Mouse (Mus musculus): ENCODE results near the gene Eng.

Gene Eng

DNA sequence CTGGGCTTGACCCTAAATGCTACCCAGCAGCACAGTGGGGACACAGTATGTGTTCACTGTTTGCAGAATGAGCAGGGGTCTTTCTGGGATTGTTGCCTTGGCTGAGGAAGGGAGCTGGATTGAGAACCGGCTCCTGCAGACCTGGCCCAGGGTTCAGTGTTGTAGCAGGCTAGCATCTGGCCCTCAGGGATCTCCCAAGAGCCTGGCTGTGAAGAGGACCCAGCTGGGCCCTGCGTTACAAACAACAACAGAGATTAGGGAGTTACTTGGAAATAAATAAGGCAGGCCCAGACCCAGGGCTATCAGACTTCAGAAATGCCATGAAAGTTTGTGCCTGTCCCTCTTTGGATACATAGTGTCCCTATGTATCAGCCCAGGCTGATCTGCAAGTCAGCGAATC is 748 bp upstream of the Eng start:
- DNase-seq, result no peak

DNA sequence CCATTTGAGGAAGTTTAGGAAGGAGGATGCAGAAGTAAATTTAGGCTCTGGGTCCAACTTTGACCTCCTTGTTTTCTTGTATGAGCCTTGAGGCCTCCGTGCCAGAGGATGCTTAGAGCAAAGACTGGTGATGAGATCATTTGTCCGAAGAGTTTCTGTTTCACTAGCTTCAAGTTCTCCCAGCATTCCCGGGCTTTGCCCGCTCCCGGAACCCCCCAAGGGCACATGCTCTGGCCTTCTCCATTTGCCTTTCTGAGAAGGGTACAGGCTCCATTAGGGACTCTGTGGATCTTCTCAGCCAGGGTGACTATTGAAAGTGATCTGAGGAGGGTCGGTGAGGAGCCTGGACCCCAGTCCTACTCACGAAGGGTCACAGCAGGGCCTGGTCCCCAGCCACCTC is 971 bp downstream of the Eng start:
- no peak for DNase-seq

DNA sequence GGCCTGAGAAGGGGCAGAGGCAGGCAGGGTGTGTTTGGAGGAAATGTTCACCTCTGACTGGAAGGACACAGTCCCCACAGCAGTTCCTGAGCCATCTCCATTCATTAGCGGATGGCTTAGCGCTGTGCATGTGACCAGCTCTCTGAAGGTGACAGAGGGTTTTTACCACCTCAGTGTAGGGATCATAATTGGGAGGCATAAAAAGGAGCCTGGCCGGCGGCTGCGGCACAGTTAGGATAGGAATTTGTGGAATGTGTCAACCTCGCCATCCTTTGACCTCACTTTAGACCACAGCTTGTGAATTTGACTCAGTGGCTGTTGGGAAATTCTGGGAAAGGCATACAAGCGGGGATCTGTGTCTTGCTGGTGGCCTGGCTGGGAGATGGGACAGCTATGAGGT is 7.4 kb downstream of the Eng start:
- no peak for DNase-seq

DNA sequence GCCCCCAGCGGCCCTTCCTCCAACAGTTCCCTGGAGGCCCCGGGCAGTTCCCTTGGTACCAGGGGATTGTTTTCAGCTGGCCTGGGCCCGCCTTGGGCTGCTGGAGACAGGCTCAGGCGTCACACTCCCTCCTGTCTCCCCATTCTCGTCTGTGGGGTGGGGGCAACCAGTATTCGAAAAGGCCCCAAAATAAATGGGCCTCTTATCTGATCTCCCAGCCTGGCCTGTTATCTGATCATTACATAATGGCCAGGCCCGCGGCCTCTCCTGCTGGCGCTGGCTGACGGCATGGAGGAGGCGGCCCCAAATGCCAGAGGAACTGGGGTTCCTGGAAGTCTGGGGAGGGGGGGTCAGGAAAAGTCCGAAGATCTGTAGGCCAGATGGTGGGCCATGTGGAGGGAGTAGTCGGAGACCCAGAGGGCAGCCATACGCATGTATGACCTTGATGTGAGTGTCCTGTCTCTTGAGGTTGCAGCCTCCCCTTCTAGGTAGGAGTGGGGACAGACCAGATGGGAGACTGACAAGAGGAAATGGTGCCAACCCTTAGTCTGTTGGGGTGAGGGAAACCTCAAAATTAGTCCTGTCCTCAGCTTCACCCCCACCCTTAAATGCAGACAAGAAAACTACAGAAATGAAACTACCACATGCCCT is 8.5 kb downstream of the Eng start:
- DNase-seq, result no peak

DNA sequence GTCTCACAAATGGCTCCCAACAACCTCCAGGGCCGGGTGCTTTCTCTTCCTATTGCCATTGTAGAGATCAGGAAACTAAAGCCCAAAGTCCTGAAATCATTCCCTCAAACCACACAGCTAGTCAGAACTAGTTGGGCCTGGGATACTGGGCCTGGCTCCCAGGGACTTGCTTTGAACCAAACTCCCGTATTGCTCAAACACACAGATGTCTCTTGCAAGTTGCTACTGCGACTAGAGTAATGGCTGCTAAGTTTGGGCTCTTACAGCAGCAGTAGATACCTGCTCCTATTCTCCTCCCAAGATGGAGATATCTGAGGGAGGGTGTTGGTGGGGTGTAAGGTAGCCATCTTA is 9.0 kb downstream of the Eng start:
- DNase-seq, result no peak

DNA sequence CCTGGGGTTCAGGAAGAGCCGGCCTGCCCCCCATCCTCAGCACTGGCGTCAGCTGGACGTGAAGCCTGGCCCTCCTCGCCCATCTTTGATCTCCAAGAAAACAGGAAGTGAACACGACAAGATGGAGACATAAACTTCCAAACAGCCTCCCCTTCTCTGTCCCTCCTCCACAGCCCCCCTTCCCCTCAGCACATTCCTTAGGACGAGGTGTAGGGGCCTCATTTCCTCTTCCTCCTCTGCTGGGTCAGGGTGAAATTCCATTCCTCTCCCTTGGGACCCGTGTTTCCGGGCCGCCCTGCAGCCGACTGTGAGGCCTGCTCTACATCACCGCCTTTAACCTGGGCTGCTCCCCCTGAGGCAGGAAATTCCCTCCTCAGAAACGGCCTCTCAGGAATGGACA is 9.4 kb downstream of the Eng start:
- no peak for DNase-seq

DNA sequence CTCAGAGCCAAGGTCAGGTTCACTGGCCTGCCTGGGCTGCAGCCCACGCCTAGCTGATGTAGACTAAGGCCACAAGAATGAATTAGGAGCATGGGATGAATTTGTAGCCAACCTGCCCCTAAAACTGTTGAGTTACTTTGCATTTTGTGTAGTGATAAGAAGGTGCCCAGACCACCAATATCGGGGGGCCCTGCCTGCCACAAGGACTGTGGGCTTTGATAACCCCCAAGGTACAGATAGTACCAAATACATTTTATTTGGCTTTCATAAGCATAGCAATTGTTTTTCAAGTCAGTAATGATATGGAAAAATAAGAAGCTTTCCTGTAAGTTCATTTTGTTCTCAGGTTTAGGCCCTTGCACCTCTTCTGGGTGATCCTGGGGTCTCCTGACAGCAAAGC is 12.5 kb downstream of the Eng start:
- no peak for DNase-seq

DNA sequence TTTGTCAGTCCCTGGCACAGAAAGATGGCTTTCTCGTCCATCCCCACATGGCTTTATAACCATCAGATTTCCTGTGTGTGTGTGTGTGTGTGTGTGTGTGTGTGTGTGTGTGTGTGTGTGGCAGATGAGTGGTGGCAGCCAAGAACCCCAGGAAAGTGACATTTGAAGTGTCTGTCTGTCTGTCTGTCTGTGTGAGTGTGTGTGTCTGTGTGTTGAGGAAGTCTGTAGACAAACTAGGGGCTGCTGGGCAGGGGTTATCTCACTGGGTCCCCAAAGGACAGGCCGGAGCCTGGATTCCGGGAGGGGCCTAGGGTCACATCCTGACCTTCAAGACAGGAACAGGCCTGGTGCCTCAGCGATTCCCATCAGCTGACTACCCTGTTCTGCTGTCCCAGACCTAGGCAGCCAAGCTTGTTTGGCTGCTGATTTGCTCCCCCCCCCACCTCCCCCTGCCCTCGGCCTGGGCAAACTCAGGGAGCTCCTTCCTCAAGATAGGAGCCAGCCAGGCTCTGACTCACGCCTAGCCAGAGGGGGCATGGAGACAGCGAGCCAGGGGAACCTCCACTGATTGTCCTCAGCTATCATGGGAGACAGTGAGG is 15.2 kb downstream of the Eng start:
- no peak for DNase-seq

DNA sequence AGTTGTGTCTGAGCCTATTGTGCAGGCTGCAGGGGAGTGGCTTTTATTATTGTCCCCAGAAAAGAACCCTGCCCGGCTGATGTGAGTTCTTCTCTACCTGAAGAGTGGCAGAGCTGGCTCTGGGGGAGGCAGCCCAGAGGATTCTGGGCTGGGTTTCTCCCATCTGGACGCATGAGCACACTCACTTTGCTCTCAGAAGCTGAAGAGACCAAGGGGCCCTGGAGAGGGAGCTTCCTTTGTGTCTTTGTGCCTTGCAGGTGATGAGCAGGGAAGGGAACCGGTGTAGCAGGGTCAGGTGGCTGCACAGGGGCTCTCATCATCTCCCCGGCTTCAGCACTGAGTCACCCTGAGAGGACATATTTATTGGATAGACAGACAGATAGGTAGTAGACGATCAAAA is 15.9 kb downstream of the Eng start:
- no peak for DNase-seq

DNA sequence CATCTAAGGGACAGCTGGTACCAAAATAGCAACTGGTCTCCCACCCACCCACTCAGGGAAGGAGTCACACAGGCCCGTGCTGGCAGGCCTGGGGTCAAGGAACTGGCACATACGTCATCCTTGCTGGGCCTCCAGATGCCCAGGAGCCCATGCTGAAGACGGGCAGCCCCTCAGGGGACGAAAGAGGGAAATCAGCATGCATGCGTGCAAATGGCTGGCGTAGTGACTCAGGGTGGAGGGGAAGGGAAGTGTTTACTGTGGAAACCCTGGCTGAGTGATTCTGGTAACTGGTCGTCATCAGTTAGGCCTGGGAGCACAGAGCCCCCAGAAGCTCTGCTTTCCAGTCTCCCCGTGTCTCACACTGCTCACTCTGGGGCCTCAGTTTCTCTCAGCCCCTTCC is 18.9 kb downstream of the Eng start:
- DNase-seq, result no peak

DNA sequence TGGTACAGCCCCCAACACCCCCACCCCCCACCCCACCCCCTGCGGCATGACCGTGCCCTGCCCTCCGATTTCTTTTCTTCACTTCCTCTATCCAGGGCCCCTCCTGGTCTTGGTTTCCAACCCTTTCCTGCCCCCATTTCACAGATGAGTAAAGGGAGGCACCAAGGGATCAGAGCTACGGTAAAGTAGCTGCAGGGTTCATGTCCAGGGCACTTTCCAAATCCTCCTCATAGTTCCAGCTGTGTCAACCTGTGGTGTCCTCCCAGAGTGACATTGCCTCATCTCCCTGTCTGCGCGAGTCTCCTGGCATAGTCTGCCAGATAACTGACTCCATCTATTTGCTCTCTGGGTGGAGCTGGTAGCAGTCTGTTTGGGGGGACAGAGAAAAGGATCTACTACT is 19.5 kb downstream of the Eng start:
- DNase-seq, result no peak

DNA sequence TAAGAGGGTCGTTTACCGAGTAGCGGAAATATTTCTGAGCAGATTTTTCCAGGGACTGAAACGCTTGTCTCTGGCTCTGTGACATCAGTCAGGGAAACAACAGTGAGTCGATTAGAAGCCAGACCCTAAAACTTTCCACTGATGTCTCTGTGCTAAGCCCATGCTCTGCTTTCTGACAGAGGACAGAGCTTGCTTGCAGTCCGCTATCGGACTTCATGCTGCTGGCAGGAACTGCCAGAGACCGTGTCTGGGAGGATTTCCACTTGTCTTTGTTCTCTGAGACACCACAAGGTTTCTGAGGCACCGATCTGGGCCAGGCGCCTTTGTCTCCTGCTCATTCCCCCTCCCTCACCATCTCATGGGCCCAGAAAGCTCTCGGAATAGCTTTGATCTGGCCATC is 21.4 kb downstream of the Eng start:
- no peak for DNase-seq

DNA sequence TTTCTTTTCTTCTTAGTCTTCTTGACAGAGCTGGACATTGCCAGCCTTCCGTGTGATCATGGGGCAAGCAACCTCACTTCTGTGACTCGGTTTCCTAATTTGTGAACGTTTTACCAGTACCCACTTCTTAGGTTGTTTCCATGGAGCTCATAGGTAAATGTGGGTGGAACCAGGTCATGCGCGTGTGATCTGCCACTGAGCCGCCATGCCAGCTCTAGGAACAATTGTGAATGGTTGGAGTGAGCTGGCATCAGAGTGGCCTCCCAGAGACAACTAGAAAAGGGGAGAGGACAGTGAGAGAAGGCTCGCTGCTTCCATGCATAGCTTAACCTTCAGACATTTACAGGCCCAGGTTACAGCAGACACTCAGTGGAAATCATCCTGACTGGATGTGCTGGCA is 21.8 kb downstream of the Eng start:
- DNase-seq, result no peak

DNA sequence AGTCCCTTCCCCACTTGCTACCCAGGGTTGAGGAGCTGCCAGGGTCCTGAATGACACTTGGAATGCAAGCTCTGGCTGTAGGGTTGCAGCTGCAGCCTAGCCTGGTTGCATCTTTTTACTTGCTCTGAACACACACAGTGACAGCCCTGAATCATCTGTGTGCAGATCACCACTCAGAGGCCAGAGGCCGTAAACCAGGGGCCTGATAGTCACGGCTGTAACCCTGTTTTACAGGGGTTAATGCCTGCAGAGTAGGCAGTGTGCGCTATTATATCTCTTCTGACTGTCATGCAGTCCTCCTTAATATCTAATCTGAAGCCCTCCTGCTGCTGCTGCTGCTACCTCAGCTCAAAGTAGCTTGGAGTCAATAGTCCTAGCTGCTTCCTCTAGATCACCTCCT is 23.5 kb downstream of the Eng start:
- DNase-seq, result no peak

DNA sequence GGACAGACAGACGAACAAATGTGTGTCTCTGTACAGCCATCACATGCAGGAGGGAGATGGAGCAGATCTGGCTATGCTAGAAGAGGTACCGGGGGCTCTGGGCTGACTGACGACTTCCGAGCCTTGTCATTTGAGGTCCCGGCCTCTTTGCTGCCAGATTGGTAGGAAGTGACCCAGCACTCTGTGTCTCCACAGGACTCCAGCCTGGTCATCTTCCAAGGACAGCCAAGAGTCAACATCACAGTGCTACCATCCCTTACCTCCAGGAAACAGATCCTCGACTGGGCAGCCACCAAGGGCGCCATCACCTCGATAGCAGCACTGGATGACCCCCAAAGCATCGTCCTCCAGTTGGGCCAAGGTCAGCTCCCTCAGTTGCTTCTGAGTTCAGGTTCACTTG is 24.8 kb downstream of the Eng start:
- DNase-seq, result no peak

DNA sequence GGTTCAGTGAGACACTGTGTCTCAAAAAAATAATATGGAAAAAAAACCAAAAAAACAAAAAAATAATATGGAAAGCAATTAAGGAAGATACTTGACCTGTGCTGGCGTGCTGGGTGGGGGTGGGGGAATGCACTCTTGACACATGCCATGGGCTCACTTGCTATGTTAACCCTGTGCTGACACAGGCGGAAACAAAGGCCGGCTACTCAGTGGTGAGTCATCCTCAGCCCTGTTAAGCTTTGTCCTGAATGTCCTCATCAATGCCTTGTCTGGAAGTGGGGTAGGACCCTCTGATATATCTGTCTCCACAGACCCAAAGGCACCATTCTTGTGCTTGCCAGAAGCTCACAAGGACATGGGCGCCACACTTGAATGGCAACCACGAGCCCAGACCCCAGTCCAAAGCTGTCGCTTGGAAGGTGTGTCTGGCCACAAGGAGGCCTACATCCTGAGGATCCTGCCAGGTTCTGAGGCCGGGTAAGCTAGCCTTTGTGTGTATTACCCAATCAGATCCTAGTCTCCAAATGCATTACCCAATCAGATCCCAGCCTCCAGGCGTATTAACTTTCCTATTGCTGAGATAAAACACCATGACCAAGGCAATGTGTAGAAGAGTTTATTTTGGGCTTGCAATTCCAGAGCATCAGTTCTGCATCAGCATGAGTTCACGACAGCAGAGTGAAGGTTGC is 25.7 kb downstream of the Eng start:
- DNase-seq, result no peak

DNA sequence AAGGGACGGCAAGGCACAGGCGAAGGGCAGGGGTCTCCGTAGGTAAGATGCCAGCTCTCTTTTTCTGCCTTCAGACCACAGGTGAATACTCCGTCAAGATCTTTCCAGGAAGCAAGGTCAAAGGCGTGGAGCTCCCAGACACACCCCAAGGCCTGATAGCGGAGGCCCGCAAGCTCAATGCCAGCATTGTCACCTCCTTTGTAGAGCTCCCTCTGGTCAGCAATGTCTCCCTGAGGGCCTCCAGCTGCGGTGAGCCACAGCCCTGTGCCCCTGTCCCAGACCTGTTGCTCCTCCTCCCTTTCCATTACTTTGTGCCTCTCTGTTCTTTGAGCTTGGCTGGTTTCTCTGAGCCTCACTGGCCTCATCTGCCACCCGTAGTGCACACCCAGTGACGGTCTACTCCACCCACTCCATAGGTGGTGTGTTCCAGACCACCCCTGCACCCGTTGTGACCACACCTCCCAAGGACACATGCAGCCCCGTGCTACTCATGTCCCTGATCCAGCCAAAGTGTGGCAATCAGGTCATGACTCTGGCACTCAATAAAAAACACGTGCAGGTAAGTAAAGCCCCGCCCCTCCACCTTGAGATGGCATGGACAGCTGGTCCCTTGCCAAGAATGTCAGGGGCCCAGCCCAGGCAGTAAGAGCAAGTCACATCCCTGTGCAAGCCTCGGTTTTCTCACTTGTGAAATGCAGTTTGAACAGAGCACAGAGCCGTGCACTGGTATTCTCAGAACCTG is 27.0 kb downstream of the Eng start:
- no peak for DNase-seq

DNA sequence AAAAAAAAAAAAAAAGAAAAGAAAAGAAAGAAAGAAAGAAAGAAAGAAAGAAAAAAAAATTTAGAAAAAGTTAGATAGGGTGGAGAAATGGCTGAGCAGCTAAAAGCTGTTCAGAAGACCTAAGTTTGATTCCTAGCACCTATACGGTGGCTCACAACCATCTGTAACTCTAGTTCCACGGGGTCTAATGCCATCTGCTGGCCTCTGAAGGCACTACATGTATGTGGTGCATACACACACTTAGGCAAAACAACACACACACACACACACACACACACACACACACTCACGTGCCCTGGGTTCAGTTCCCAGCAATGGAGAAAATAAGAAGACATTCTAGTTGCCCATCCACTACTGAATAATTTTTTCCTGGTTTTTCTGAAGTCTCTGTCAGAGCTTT is 30.4 kb downstream of the Eng start:
- DNase-seq, result no peak

DNA sequence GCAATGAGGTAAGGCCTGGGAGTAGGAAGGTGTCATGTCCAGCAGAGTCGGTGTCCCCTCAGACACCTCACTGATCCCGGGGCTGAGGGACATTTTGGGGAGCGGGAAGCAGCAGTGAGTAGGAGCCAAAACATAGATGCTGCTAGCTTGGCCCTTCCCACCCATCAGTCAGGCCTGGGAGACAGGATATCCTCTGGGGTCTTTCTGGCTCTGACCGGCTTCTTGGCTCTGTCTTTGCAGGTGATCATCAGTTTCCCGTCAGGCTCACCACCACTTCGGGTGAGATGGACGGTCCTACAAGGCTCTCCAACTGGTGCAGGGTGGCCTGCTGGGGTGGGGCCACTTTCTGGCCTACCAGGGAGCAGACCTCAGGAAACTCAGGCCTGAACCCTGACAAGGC is 31.3 kb downstream of the Eng start:
- DNase-seq, result no peak

DNA sequence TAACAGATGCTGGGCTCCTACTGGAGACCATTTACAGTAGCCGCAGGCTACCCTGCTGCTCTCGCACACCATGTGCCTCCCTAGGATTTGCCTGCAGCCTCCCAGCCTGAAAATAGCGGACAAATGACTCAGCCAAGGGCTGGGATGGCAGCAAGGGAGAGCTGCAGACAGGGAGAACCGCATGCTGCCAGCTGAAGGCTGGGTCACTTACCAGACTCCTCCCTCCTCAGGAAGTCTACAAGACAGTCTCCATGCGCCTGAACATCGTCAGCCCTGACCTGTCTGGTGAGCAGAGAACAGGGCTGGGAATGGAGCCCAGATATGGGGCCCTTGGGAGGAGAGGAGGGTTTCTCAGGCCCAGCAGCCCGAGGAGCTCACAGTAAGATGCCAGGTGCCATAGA is 33.7 kb downstream of the Eng start:
- no peak for DNase-seq

DNA sequence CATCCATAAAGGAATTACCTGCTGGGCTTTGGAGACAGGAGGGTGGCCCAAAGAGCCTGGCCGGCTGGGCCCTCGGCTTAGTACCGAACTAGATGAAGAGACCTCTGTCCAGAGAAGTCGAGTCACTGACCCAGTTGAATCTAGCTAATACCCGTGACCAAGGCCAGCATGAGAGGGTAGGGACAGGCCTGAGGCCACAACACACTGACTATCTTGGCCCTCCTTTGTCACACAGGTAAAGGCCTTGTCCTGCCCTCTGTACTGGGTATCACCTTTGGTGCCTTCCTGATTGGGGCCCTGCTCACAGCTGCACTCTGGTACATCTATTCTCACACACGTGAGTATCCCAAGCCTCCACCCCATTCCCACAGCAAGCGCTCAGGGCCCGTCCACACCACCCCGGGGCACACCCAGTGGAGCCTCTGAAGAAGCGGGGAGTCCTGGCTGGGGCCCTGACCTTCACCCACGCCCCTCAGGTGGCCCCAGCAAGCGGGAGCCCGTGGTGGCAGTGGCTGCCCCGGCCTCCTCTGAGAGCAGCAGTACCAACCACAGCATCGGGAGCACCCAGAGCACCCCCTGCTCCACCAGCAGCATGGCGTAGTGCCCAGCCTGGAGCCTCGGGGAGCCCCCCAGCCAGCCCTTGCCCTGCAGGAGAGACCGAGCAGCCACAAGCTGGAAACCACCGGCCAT is 34.7 kb downstream of the Eng start:
- no peak for DNase-seq

DNA sequence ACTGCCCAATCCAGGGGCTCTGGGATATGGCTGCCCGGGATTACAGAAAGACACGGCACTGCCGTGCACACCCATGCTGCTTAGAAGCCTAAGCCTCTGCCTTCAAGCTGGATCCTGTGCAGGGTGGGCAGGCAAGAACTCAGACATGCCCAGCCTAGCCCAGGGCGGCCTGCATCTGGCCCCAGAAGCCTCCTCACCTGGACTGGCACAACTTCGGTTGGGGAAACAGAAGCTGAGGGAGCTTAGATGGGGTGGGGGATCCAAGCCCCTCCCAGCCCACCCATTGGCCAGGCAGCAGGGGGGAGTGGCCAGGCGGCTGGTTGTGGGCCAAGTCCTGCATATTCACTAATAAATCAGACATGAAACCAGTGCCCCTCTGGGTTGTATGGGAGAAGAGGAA is 35.4 kb downstream of the Eng start:
- DNase-seq, result no peak

DNA sequence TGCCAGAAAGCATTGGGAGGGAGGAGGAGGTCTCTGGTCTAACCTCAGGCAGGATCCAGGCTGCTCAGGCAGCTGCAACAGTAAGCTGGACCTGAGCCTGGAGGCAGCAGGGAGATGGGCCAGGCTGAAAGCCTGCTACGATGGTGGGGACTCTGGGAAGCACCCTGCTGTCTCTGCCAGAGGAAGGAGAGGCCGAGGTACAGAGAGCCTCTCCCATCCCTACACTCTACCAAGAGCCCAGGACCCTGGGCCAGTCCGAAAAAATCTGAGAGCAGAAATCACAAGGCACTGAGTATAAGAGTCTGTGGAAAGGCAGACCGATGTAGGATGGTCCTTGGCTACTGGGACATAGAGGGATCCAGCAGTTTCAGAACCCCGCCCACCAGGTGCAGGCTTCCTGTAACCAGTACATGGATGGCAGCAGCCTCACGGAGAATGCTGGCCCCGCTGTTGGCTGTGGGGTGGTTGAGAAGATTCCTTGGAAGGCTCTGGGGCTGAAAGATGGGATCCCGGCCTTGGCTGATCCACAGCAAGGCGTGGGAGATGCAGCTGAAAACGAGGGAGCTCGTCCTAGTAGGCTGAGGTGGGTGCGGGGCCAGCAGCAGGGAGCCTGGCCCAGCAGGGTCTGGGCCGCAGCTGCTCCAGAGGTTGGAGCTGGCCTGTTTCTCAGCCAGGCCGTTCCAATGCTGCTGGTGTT is 36.5 kb downstream of the Eng start:
- no peak for DNase-seq
